Mouse (Mus musculus): ENCODE measurements around the gene Nav2.

Nav2 gene

GRCm38 (mm10) chr7:49012027-49012426, 103.5 kb downstream of the Nav2 start:
- DNase-seq = no peak

DNA sequence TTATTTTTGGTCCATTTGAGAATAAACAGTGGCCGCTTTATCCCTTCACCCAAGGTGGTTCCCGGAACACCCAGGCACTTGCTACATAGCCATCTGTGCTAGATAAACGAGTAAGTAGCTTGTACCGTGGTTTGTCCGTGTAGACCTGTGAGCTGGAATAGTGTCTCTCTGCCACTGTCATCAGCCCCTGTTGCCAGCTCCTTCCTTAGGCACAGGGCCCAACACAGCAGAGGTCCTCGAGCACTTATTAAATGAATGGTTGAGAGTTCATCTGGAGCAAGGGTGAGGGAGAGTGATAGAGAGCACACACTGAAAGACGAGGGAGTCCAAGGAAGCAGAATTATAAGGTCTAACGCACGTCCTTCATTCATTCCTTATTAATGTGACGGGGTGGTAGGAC, 106.0 kb downstream of the Nav2 start:
- DNase-seq = no peak

DNA sequence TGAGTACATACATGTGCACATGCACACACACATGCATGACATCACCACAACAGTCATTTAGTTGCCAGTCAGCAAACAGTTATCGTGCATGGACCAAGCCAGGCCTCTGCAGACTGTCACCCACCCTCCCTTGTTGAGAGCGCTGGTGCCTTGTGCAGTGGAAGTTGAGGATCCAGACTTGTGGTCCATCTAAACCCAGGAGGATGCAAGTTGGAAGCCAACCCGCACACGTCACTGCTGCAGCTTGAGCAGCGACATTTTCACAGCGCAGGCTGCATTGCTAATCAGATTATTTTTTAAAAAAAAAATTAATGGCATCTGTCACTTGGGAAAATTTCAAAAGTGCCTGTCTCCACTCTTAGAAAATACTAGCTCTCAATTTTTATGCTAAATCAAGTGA, 106.8 kb downstream of the Nav2 start:
- DNase-seq = no peak

GRCm38 (mm10) chr7:49016088-49016487, 107.6 kb downstream of the Nav2 start:
- DNase-seq = no peak

GRCm38 (mm10) chr7:49017794-49018193, 109.3 kb downstream of the Nav2 start:
- no peak for DNase-seq

DNA sequence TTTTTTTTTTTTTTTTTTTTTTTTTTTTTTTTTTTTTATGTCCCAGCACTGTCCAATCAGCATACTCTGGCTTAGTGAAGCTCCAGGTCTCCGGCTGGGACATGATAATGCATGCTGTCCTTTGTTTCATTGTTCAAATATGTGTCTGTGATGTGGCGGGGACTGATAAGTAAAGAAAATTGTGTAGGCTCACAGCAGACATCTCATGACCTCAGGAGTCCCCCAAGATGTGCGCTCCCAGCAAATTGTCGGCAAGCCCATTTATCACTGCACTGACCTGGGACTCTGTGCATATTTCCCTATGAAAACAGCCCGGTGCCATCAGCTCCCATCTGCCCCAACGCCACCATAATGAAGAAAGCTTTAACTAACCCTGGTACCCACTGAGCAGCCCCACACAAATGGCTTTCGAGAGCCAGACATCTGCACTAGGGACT, 110.0 kb downstream of the Nav2 start:
- no peak for DNase-seq

GRCm38 (mm10) chr7:49025026-49025815, 116.7 kb downstream of the Nav2 start:
- no peak for DNase-seq

- DNase-seq = no peak
These were observed 117.5 kb downstream of the Nav2 start for GRCm38 (mm10) chr7:49025991-49026390.

DNA sequence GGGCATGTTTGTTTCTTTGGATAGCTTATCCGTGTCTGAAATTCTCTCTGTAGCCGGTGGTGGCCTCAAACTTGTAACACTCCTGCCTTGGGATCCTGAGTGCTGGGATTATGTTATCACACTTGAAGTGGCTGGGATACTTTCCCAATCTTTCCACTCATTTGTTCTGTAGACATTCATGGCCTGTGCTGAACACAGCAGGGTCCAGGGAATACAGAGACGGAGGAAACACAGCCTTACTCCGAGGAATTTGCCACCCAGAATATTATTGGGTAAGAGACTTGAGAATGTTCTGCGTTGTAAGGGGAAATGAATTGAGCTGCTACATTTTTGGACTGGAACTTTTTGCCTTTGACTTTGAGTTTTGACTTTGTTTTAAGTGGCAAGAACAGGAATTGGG, 118.0 kb downstream of the Nav2 start:
- DNase-seq = no peak

GRCm38 (mm10) chr7:49029282-49030012, 120.9 kb downstream of the Nav2 start:
- no peak for DNase-seq

GRCm38 (mm10) chr7:49032216-49032615, 123.7 kb downstream of the Nav2 start:
- DNase-seq = no peak

GRCm38 (mm10) chr7:49034253-49034652, 125.7 kb downstream of the Nav2 start:
- DNase-seq = no peak

DNA sequence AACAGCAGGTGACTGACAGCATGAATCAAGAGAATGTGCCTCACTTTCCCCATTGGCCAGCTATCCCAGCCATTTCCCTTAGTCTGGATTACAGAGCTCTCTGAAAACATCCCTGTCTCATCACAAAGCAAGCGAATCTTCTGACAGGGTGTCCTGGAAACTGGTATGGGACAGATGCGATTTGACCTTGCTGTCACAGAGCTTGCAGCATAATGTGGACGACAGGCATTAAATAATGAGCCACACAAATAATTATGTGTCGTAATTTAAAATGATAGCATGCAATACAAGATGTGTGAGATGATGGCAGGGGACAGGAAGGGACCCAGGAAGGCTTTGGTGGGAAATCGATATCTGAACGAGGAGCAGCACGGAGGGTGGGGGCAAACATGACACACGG, 131.6 kb downstream of the Nav2 start:
- no peak for DNase-seq

DNA sequence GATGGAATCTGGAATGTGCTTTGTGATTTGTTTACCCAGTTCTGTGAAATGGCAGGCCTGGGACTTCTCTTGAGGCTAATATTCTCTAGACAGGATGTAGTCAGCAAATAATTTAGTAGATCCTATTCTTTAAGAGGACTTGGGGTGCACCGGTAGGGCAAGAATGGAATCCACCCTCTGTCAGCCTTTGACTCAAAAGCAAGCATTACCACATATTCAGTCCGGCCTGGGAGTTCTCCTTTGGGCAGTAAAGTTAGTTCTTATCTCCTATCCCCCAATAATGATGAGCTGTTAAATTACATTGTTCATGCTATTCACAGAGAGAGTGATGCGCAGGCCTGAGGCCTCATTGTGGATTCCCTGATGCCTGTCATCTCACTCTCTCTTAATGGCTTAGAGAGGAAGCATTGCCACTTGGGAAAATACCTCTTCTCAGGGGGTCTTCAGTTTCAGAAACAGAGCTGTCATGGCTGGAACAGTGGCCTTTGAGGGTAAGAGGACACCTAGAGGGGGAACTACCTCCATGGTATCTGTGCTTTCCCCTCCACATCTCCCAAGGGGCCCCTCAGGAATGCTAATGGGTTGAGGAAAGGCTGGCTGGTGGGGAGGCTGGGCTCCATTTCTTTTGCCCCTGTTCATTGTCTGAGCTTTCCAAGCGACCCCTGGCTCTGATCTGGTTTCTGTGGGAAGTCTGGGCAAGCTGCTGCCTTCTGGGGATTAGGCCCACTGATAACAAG, 133.0 kb downstream of the Nav2 start:
- DNase-seq = no peak

DNA sequence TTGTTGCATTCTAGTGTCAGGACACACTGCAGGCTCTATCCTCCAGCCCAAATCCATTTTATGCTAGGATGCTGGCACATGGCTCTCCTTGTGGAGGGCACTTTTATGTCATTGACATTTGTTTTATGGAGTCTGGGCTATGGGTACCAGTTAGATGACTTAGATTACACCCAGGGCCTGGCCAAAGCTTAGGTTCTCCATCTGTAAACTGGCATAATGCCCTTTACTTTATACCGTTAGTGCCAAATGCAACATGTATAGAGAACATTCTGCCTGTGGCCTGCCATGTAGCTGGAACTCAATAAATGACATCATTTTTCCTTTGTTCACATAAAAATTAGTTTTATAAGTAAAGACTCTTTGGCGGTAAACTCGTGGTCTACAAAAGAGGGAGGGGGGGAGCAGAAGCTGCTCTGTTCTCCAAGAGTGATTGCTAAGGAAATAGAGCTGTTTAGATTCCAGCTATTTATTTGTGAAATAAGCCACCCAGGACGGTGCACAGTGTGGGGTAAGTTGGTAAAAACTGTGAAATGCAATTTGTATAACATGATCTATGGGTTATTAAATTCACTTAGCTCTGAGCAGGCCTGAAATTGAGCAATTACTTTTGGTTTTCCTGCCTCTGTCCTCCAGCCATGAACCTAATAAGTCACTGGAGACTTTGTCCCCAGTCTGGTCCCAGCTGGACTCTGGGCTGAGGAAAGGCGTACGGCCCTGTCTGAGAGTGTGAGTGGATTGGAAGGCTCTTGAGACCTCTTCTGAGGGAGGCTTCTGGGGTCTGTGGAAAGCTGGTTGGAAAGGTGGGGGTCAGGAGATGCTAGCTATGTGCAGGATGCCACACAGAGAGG, 137.2 kb downstream of the Nav2 start:
- no peak for DNase-seq

DNA sequence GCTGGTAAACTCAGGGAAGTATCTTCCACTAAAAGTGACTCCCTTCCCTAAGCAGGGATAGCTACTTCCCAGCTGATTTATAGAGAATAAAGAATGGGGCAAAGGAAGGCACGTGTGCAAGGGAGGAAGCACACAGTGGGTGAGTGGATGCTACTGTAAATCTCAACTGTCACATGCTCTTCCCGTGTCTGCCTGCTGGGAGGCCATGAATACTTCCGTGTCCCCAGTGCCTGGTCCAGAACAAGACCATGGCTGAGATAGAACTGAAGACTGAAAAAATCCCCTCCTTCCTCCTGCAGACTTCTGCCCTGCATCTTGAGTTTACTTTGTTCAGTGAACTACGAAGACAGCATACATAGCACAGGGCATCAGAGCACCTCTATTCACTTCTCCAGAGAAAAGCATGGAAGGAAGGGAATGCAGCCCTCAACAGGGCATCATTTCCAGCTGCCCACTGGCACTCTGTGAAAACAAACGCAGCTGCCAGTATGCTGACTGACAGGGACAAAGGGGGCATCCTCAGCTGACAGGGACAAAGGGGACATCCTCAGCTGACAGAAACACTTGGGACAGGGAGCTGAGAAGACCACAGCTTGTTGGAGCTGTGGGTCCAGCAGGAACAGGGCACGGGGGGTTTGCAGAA, 138.0 kb downstream of the Nav2 start:
- DNase-seq = no peak

GRCm38 (mm10) chr7:49047336-49047735, 138.8 kb downstream of the Nav2 start:
- DNase-seq = no peak

DNA sequence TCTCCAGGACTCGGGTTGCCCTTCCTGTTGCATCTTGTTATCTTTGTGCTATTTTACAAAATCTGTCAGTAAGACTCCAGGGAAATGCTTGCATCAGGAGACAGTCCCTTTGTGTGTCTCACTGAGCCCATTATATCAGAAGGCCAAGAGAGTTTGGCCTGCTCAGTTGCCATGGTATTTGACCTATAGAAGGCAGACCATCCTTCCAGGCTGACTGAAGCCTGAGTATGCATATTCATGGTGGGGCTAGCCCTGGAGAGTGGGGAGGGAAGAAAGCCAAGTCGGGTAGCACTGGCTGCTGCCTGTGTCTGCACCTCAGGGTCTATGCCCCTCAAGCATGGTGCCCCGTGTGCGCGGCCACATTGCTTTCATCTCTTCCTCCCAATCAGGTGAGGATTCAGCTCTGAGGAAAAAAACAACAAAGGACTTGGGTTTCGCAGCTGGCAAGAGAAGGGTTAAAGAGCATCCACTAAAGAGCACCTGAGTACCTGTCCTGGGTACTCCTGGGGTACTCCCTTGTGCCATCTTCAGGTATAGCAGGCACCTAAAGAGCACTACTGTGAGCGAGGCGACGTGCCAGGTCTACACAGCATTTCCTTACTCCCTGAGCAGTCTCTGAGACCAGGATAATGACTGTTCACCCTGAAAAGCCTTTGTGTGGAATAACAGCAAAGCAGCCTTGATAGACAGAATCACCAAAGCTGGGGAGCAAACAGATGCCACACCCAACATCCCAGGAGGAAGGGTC, 144.5 kb downstream of the Nav2 start:
- no peak for DNase-seq

DNA sequence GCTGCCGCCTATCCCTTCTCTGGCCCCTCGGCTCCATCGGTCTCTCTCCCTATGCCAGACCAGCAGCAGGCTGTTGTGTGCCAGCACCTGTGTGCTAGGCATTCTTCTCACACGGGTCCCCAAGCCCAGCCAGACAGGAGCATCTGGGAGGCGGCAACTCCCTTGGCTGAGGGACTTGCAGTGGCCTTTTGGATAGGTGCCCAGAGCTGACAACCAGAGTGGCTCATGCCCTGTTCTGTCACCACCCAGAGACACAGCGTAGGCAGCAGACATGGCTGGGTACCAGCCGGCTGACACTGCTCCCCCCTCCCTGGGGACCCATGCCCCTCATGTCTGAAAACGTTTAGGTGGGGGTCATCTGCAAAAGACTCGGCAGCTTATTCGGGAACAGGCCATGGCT, 146.8 kb downstream of the Nav2 start:
- no peak for DNase-seq

GRCm38 (mm10) chr7:49058304-49059012, 149.9 kb downstream of the Nav2 start:
- no peak for DNase-seq
